Mouse (Mus musculus) neural tube, embryonic 14.5 days (tissue): ENCODE measurements around the gene Gm7792. TPM values are rescaled to one million over a fixed set of nuclear protein-coding genes. Genes with fewer than 3 reads are reported as not detected.
"Not testable (repeated sequence)": the region's sequence is repeated elsewhere in the genome, so short reads cannot be mapped to it uniquely, and the experiment has no call there.

ENCODE experiments used
- ATAC-seq: fragments of 200-750 bp; cut with Nextera tagmentation; 2 replicates; pipeline ENCODE4 v1.8.0; 2017; ENCODE audit warnings: low read depth, mild to moderate bottlenecking, moderate TSS enrichment, moderate library complexity
- H3K27ac ChIP-seq: fragments of 300-500 bp; sonication (generic); 2 replicates; pipeline ENCODE4 v1.5.1; 2014; ENCODE audit warnings: low read depth, mild to moderate bottlenecking, control low read depth, low read length, moderate library complexity, mixed read lengths
- H3K27me3 ChIP-seq: fragments of 300-500 bp; sonication (generic); 2 replicates; pipeline ENCODE4 v1.6.1; 2014; ENCODE audit warnings: low read length; ENCODE audit not compliant: control insufficient read depth, insufficient read depth
- H3K36me3 ChIP-seq: fragments of 300-500 bp; sonication (generic); 2 replicates; pipeline ENCODE4 v1.6.1; 2014; ENCODE audit warnings: low read length, mixed read lengths; ENCODE audit not compliant: control insufficient read depth, insufficient read depth
- H3K4me1 ChIP-seq: fragments of 300-500 bp; sonication (generic); 2 replicates; pipeline ENCODE4 v1.6.1; 2014; ENCODE audit warnings: low read length; ENCODE audit not compliant: control insufficient read depth, insufficient read depth
- H3K4me2 ChIP-seq: fragments of 300-500 bp; sonication (generic); 2 replicates; pipeline ENCODE4 v1.6.1; 2014; ENCODE audit warnings: mild to moderate bottlenecking, low read depth, low read length, control low read depth
- H3K4me3 ChIP-seq: fragments of 300-500 bp; sonication (generic); 2 replicates; pipeline ENCODE4 v1.5.1; 2014; ENCODE audit warnings: low read depth, low read length, control low read depth, mixed read lengths
- H3K9ac ChIP-seq: fragments of 300-500 bp; sonication (generic); replicated peaks from 2 replicates; pipeline ENCODE4 v1.6.1; 2014; ENCODE audit warnings: low read depth, mild to moderate bottlenecking, control low read depth, low read length, mixed read lengths
- H3K9me3 ChIP-seq: fragments of 300-500 bp; sonication (generic); 2 replicates; pipeline ENCODE4 v1.6.1; 2016; ENCODE audit warnings: low read length; ENCODE audit not compliant: control insufficient read depth
- WGBS: fragments of 180-500 bp; shearing (Covaris S2); extraction: QIAGEN DNeasy Blood & Tissue Kit; methylation state at CpG from one replicate; pipeline ENCODE4 v1.1.7; 2014; 5-methylcytosine and 5-hydroxymethylcytosine counted together
- polyA plus RNA-seq: library from polyadenylated mRNA; unstranded; fragments of >200 nt; fragmentation: Nextera tagmentation; extraction: Ambion mirVana; gene quantifications from 2 replicates; pipeline ENCODE4 v1.2.1, GENCODE M21; 2014

Gene Gm7792
- not detected in 2 replicates for polyA plus RNA-seq

- H3K4me2 ChIP-seq, H3K27ac ChIP-seq, H3K4me3 ChIP-seq, H3K9ac ChIP-seq, H3K36me3 ChIP-seq, H3K9me3 ChIP-seq, H3K27me3 ChIP-seq, ATAC-seq, H3K4me1 ChIP-seq: not testable (repeated sequence)
- 100% methylated on average over 1 of the region's 2 CpGs for WGBS
These were observed at the start of gene Gm7792 for GRCm38 (mm10) chr5:93843476-93843875. Gene Gm7792 (plus strand): TSS chr5:93843776.

Other genes with a start within 250 kb of the Gm7792 start
- gene C87414, start 172.2 kb upstream of the Gm7792 start, polyA plus RNA-seq, result not detected in 2 replicates
- gene Gm16429, start 85.3 kb downstream of the Gm7792 start, polyA plus RNA-seq, result not detected in 2 replicates
- not detected in 2 replicates for gene BC061212, start 226.8 kb downstream of the Gm7792 start, polyA plus RNA-seq
- gene Gm6351, start 232.6 kb downstream of the Gm7792 start, polyA plus RNA-seq, result not detected in 2 replicates